Mouse (Mus musculus) embryonic facial prominence, embryonic 14.5 days (tissue): Measurements from ENCODE around the gene Foxn2. TPM values are rescaled to one million over a fixed set of nuclear protein-coding genes. Genes with fewer than 3 reads are reported as not detected.

ENCODE experiments used
- ATAC-seq: fragments of 200-750 bp; cut with Nextera tagmentation; 2 replicates; pipeline ENCODE4 v1.8.0; 2017; ENCODE audit warnings: low read depth, moderate number of reproducible peaks, moderate TSS enrichment
- DNase-seq: peaks from one replicate; pipeline ENCODE4 v3.0.0-alpha.2; 2015; ENCODE audit warnings: low spot score
- H3K27ac ChIP-seq: fragments of 300-500 bp; sonication (generic); replicated peaks from 2 replicates; pipeline ENCODE4 v1.5.1; 2014; ENCODE audit warnings: low read depth, mild to moderate bottlenecking, low read length, moderate library complexity
- H3K27me3 ChIP-seq: fragments of 300-500 bp; sonication (generic); replicated peaks from 2 replicates; pipeline ENCODE4 v1.6.1; 2014; ENCODE audit warnings: low read length; ENCODE audit not compliant: control insufficient read depth, insufficient read depth
- H3K36me3 ChIP-seq: fragments of 300-500 bp; sonication (generic); 2 replicates; pipeline ENCODE4 v1.6.1; 2014; ENCODE audit warnings: low read length, mixed read lengths; ENCODE audit not compliant: control insufficient read depth, insufficient read depth
- H3K4me1 ChIP-seq: fragments of 300-500 bp; sonication (generic); 2 replicates; pipeline ENCODE4 v1.6.1; 2014; ENCODE audit warnings: antibody characterized with exemption, low read length; ENCODE audit not compliant: control insufficient read depth, insufficient read depth
- H3K4me2 ChIP-seq: fragments of 300-500 bp; sonication (generic); 2 replicates; pipeline ENCODE4 v1.6.1; 2014; ENCODE audit warnings: low read depth, mild to moderate bottlenecking, low read length, moderate library complexity, mixed read lengths
- H3K4me3 ChIP-seq: fragments of 300-500 bp; sonication (generic); 2 replicates; pipeline ENCODE4 v1.5.1; 2014; ENCODE audit warnings: low read depth, mild to moderate bottlenecking, low read length
- H3K9ac ChIP-seq: fragments of 300-500 bp; sonication (generic); 2 replicates; pipeline ENCODE4 v1.6.1; 2014; ENCODE audit warnings: low read depth, mild to moderate bottlenecking, low read length, moderate library complexity, mixed read lengths
- H3K9me3 ChIP-seq: fragments of 300-500 bp; sonication (generic); 2 replicates; pipeline ENCODE4 v1.6.1; 2016; ENCODE audit warnings: low read length; ENCODE audit not compliant: control insufficient read depth
- WGBS: fragments of 180-500 bp; shearing (Covaris S2); extraction: QIAGEN DNeasy Blood & Tissue Kit; methylation state at CpG from one replicate; pipeline ENCODE4 v1.1.7; 2014; 5-methylcytosine and 5-hydroxymethylcytosine counted together
- polyA plus RNA-seq: library from polyadenylated mRNA; unstranded; fragments of >200 nt; fragmentation: Nextera tagmentation; extraction: Ambion mirVana; gene quantifications from 2 replicates; pipeline ENCODE4 v1.2.1, GENCODE M21; 2014

Gene Foxn2
- 12.9 and 13.9 TPM in 2 replicates for polyA plus RNA-seq

DNA sequence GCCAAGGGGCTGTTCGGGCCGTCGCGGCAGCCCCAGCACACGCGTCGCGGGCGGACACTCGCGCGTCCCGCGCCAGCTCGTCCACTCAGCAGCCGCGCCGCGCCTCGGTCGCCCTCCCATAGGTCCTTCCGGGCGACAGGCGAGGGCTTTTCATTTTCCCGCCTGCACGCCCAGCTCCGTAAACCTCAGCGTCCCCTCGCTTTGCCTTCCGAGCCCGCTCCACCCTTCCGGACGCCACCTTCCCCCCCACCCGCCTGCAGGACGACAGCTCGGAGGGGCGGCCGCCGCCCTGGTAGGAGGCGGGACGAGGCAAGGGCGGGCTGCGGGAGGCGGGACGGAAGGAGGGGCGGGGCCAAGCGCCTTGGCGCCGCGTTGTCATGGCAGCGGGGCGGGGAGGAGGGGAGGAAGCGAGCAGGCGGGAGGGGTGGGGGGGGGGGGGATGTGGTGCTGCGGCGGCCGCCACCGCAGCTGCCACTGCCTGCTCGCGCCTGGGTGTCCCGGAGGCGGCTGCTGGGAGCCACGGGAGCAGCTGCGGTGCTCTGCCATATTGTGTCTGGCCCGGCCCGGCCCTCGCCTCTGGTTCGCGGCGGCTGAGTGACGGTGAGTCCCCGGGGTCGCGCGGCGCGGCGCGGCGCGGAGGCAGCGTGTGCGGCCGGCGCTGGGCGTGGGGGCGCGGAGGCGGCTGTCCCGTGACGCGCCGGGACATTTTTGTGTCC lies at the start of gene Foxn2:
Foxn2 (plus strand) TSS at position 427 of the 716 bp plus-strand sequence.
- Histone ChIP-seq H3K27ac (peak within 1 kb of the TSS; percentile 92), H3K4me2 (peak within 1 kb of the TSS; percentile 80), H3K36me3 (no peaks in the 10 kb centered on the region), H3K4me3 (peak within 1 kb of the TSS; percentile 89), H3K4me1 (peaks cover 5% of the 10 kb centered on the region; the same call in 1 of the 2 replicates), H3K9ac (peak within 1 kb of the TSS; percentile 90), H3K9me3 (no peaks in the 10 kb centered on the region), H3K27me3 (no peaks in the 10 kb centered on the region)
- peak; percentile 89 for ATAC-seq
- peak; percentile 96 for DNase-seq
- WGBS: under 1% methylated on average over 33 of the region's 93 CpGs

DNA sequence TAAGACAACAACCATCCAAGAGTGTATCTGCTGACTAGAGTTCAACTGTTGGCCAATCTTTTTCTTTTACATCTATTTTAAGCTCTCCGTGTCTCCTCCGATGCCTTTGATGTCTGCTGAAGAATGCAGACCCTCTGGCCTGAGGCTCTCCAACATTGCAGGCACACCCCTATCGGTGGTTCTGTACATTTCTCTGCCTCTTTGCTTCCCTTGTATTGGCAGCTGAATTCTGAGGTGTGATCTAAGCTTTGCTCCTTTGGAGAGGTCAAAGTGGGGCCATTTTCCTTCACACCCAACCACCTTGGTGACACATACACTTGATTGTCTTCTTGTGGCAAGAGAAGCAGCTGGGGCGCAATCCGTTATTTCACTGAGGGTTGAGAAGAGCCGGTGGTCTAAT lies 43.0 kb upstream of the Foxn2 start:
- H3K27me3 ChIP-seq: no peaks in the 10 kb centered on the region
- H3K36me3 ChIP-seq: no peaks in the 10 kb centered on the region
- DNase-seq (no peak), ATAC-seq (no peak)
- H3K4me2 ChIP-seq: no peak overlapping the region
- H3K27ac ChIP-seq: no peak overlapping the region
- H3K9me3 ChIP-seq: no peaks in the 10 kb centered on the region
- WGBS: 80% methylated on average over 6 of the region's 6 CpGs
- H3K9ac ChIP-seq: no peak overlapping the region
- H3K4me3 ChIP-seq: no peak overlapping the region
- no peaks in the 10 kb centered on the region for H3K4me1 ChIP-seq

GRCm38 (mm10) chr17:88398090-88398489 lies 42.4 kb upstream of the Foxn2 start:
- DNase-seq (no peak), ATAC-seq (no peak)
- no peaks in the 10 kb centered on the region for H3K4me1 ChIP-seq
- no peak overlapping the region for H3K27ac ChIP-seq
- 91% methylated on average over 6 of the region's 6 CpGs for WGBS
- H3K9ac ChIP-seq: no peak overlapping the region
- H3K36me3 ChIP-seq: no peaks in the 10 kb centered on the region
- no peak overlapping the region for H3K4me3 ChIP-seq
- 0 out of 2 replicates have a peak, but pooled peaks cover under 1% of the 10 kb centered on the region for H3K27me3 ChIP-seq
- H3K4me2 ChIP-seq: no peak overlapping the region
- H3K9me3 ChIP-seq: no peaks in the 10 kb centered on the region

DNA sequence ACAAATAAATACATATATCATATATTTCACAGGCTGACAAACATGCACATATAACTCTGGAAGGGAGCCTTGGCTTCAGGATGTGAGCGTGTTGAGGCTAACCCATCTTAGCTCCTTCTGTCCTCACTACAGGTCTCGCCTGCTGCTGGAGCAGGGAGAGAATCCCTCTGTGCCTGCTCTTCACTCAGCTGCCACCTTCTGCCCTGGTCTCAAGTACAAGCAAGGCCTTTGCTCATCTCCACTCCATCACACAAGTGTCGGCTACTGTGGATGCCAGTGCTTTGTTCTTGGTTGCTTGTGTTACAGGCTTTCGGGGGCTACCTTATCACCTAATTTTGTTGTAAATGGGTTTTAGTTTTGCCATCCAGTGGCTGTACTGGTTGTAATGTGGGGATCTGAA lies 41.7 kb upstream of the Foxn2 start:
- Histone ChIP-seq H3K27me3 (peaks cover 8% of the 10 kb centered on the region), H3K9ac (no peak overlapping the region), H3K4me2 (no peak overlapping the region), H3K4me3 (no peak overlapping the region), H3K36me3 (no peaks in the 10 kb centered on the region), H3K4me1 (no peaks in the 10 kb centered on the region), H3K27ac (no peak overlapping the region), H3K9me3 (no peaks in the 10 kb centered on the region)
- ATAC-seq (no peak), DNase-seq (no peak)
- WGBS: 88% methylated on average over 4 of the region's 4 CpGs

GRCm38 (mm10) chr17:88400122-88400521 lies 40.4 kb upstream of the Foxn2 start:
- no peak overlapping the region for H3K27ac ChIP-seq
- H3K9ac ChIP-seq: no peak overlapping the region
- WGBS: 83% methylated on average over 6 of the region's 6 CpGs
- H3K4me3 ChIP-seq: no peak overlapping the region
- peaks cover 19% of the 10 kb centered on the region for H3K27me3 ChIP-seq
- no peak for DNase-seq
- H3K9me3 ChIP-seq: no peaks in the 10 kb centered on the region
- no peak for ATAC-seq
- H3K4me2 ChIP-seq: no peak overlapping the region
- H3K4me1 ChIP-seq: no peaks in the 10 kb centered on the region
- no peaks in the 10 kb centered on the region for H3K36me3 ChIP-seq

DNA sequence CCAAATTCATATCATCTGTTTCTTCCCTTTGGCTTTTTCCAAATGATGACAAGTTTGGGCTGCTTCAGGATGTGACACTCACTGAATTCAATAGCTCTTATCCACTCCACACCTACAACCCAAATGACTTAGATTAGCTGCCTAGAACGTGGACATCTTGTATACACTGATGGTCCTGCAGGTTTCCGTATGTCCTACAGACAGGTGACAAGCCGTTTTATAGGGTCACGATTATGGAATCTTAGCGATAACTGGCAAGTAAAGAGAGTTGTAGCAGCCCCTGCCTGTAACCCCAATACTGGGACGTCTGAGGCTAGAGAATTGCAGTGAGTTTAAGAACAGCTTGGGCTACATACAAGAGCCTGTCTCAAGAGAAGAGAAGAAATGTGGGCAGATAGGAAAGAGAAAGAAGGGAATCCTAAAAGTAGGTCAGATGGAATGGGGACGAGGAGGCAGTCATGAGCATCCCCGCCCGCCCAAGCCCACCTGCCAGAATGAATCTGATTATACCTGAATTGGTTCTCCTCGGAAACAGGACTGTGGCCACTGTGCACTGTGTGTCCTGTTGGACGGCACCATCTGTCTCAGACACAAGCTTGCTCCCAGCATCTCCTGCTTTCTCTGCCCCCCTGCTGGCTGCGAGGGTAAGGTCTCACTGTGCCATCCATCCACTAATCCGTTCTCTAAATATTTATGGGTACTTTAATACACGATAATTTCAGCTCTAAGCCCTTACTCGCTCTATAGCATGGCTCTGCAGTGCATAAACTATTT lies 39.6 kb upstream of the Foxn2 start:
- no peak overlapping the region for H3K27ac ChIP-seq
- H3K36me3 ChIP-seq: no peaks in the 10 kb centered on the region
- no peaks in the 10 kb centered on the region for H3K4me1 ChIP-seq
- ATAC-seq (no peak), DNase-seq (no peak)
- H3K27me3 ChIP-seq: peaks cover 22% of the 10 kb centered on the region
- H3K9ac ChIP-seq: no peak overlapping the region
- no peak overlapping the region for H3K4me2 ChIP-seq
- H3K4me3 ChIP-seq: no peak overlapping the region
- no peaks in the 10 kb centered on the region for H3K9me3 ChIP-seq
- 71% methylated on average over 15 of the region's 15 CpGs for WGBS

DNA sequence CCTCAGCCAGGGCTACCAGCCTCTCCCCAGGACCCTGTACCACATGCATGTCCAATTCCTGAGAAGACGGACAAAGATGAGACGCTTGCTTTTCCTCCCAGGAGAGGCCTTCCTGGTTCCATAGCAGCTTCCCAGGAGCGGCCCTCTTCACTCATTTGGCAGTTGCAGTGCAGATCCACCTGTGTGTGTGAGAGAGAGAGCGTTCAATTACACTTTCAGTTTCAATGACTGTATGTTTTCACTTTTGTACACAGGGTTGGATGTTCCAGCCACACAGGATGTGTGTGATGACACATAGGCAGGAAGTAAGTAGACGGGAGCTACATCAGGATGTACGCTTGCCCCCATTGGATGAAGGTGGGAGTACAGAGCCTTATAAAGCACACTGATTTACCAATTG lies 37.2 kb upstream of the Foxn2 start:
- Histone ChIP-seq H3K9ac (no peak overlapping the region), H3K36me3 (no peaks in the 10 kb centered on the region), H3K4me1 (no peaks in the 10 kb centered on the region), H3K27ac (no peak overlapping the region), H3K4me2 (no peak overlapping the region), H3K27me3 (peaks cover 22% of the 10 kb centered on the region), H3K4me3 (no peak overlapping the region), H3K9me3 (no peaks in the 10 kb centered on the region)
- DNase-seq: no peak
- no peak for ATAC-seq
- WGBS: 82% methylated on average over 6 of the region's 6 CpGs

GRCm38 (mm10) chr17:88404471-88404870 lies 36.0 kb upstream of the Foxn2 start:
- Histone ChIP-seq H3K4me3 (no peak overlapping the region), H3K27me3 (peaks cover 22% of the 10 kb centered on the region), H3K4me2 (peak overlapping the region; percentile 40; the same call in 1 of the 2 replicates), H3K27ac (no peak overlapping the region), H3K9ac (no peak overlapping the region), H3K4me1 (no peaks in the 10 kb centered on the region), H3K9me3 (no peaks in the 10 kb centered on the region), H3K36me3 (no peaks in the 10 kb centered on the region)
- WGBS: 9% methylated on average over 6 of the region's 6 CpGs
- ATAC-seq (no peak), DNase-seq (peak; percentile 3)
